Mouse (Mus musculus) lung, postnatal 0 days (tissue): ENCODE measurements around the gene Tmem100.

ENCODE experiments used
- CTCF ChIP-seq: IDR thresholded peaks from 2 replicates; pipeline ENCODE4 v1.5.1; 2016; ENCODE audit warnings: antibody characterized with exemption, mild to moderate bottlenecking
- EP300 ChIP-seq: IDR thresholded peaks from 2 replicates; pipeline ENCODE4 v1.6.1; 2016; ENCODE audit warnings: antibody characterized with exemption, mild to moderate bottlenecking, control low read depth

- no peak for TF ChIP-seq EP300
- TF ChIP-seq CTCF, result no peak
Measured at GRCm38 (mm10) chr11:90028746-90029145, 1.4 kb upstream of the Tmem100 start.
